ENCODE assay signal across 8 mouse cellular contexts in genomic region chr14:100558378-100558777, GRCm38 (mm10).
DNase-seq lines count a peak whose midpoint lies in the region; ATAC-seq and TF ChIP-seq lines count a peak whose summit lies in the region.

No protein-coding gene starts in this region.

- no peaks in the 10 kb centered on the region for H3K36me3 ChIP-seq in lung, embryonic 16.5 days (ENCODE audit: control insufficient read depth, insufficient read depth, low read length)
- no peaks in the 10 kb centered on the region for H3K36me3 ChIP-seq in embryonic facial prominence, embryonic 14.5 days (ENCODE audit: control insufficient read depth, insufficient read depth, low read length)
- H3K36me3 ChIP-seq in heart, embryonic 15.5 days, result no peaks in the 10 kb centered on the region
- H3K36me3 ChIP-seq in limb, embryonic 11.5 days (ENCODE audit: control insufficient read depth, insufficient read depth, low read length), result no peaks in the 10 kb centered on the region

- H3K27me3 ChIP-seq in lung, embryonic 16.5 days (ENCODE audit: control insufficient read depth, insufficient read depth, low read depth, low read length), result no peaks in the 10 kb centered on the region
- H3K27me3 ChIP-seq in embryonic facial prominence, embryonic 14.5 days (replicated peaks; ENCODE audit: control insufficient read depth, insufficient read depth, low read length), result no peaks in the 10 kb centered on the region
- H3K27me3 ChIP-seq in heart, embryonic 15.5 days, result no peaks in the 10 kb centered on the region
- H3K27me3 ChIP-seq in limb, embryonic 11.5 days (ENCODE audit: control insufficient read depth, insufficient read depth, low read length), result no peaks in the 10 kb centered on the region

- peak; percentile 71 for ATAC-seq in lung, embryonic 16.5 days (ENCODE audit: low read depth)
- ATAC-seq in embryonic facial prominence, embryonic 14.5 days (ENCODE audit: low read depth), result peak; percentile 84
- no peak for ATAC-seq in heart, embryonic 15.5 days (replicated peaks; ENCODE audit: insufficient number of reproducible peaks, insufficient read depth, low FRiP score, low read depth)
- peak; percentile 75; the same call in 1 of the 2 replicates for ATAC-seq in limb, embryonic 11.5 days (ENCODE audit: insufficient number of reproducible peaks, low FRiP score, low TSS enrichment, low read depth)

- H3K9me3 ChIP-seq in lung, embryonic 16.5 days (ENCODE audit: control insufficient read depth, low read length), result no peaks in the 10 kb centered on the region
- no peaks in the 10 kb centered on the region for H3K9me3 ChIP-seq in embryonic facial prominence, embryonic 14.5 days (ENCODE audit: control insufficient read depth, low read length)
- H3K9me3 ChIP-seq in heart, embryonic 15.5 days (replicated peaks), result no peaks in the 10 kb centered on the region
- H3K9me3 ChIP-seq in limb, embryonic 11.5 days (ENCODE audit: control insufficient read depth, low read length), result no peaks in the 10 kb centered on the region

- WGBS in lung, embryonic 16.5 days, result 2% methylated on average over 4 of the region's 4 CpGs
- 10% methylated on average over 4 of the region's 4 CpGs for WGBS in lung, adult 2 months
- WGBS in embryonic facial prominence, embryonic 14.5 days, result 2% methylated on average over 4 of the region's 4 CpGs
- 7% methylated on average over 4 of the region's 4 CpGs for WGBS in heart, embryonic 15.5 days
- WGBS in limb, embryonic 11.5 days, result 14% methylated on average over 4 of the region's 4 CpGs

- TF ChIP-seq POLR2A in lung, adult 2 months (IDR thresholded peaks at IDR 0.05; ENCODE audit: borderline replicate concordance, extremely low read depth, low read depth, low read length), result no peak

- H3K4me1 ChIP-seq in lung, embryonic 16.5 days (replicated peaks; ENCODE audit: control insufficient read depth, insufficient read depth, low read length), result 0 out of 2 replicates have a peak, but pooled peaks cover 4% of the 10 kb centered on the region
- no peaks in the 10 kb centered on the region for H3K4me1 ChIP-seq in lung, adult 2 months (ENCODE audit: control insufficient read depth, insufficient read depth, low read length)
- H3K4me1 ChIP-seq in embryonic facial prominence, embryonic 14.5 days (ENCODE audit: control insufficient read depth, insufficient read depth, low read length), result 0 out of 2 replicates have a peak, but pooled peaks cover 11% of the 10 kb centered on the region
- peaks cover 8% of the 10 kb centered on the region for H3K4me1 ChIP-seq in heart, embryonic 15.5 days (replicated peaks)
- H3K4me1 ChIP-seq in limb, embryonic 11.5 days (ENCODE audit: control insufficient read depth, insufficient read depth, low read length), result no peaks in the 10 kb centered on the region

- H3K27ac ChIP-seq in lung, embryonic 16.5 days (ENCODE audit: low read length), result no peak overlapping the region
- H3K27ac ChIP-seq in embryonic facial prominence, embryonic 14.5 days (replicated peaks; ENCODE audit: low read depth, low read length), result no peak overlapping the region
- no peak overlapping the region for H3K27ac ChIP-seq in heart, embryonic 15.5 days
- no peak overlapping the region for H3K27ac ChIP-seq in limb, embryonic 11.5 days (replicated peaks; ENCODE audit: low read depth, low read length)

- peak overlapping the region; percentile 34; the same call in 1 of the 2 replicates for H3K4me2 ChIP-seq in lung, embryonic 16.5 days (ENCODE audit: low read depth, low read length)
- 0 out of 2 replicates have a peak overlapping the region, but pooled peaks have one; percentile 4 for H3K4me2 ChIP-seq in embryonic facial prominence, embryonic 14.5 days (ENCODE audit: low read depth, low read length)
- H3K4me2 ChIP-seq in heart, embryonic 15.5 days, result peak overlapping the region; percentile 43
- no peak overlapping the region for H3K4me2 ChIP-seq in limb, embryonic 11.5 days (ENCODE audit: low read depth, severe bottlenecking)

- H3K4me3 ChIP-seq in lung, embryonic 16.5 days (ENCODE audit: low read length), result no peak overlapping the region
- H3K4me3 ChIP-seq in lung, adult 2 months (replicated peaks; ENCODE audit: extremely low read depth, low read depth, low read length), result no peak overlapping the region
- no peak overlapping the region for H3K4me3 ChIP-seq in embryonic facial prominence, embryonic 14.5 days (ENCODE audit: low read depth, low read length)
- no peak overlapping the region for H3K4me3 ChIP-seq in heart, embryonic 15.5 days
- H3K4me3 ChIP-seq in limb, embryonic 11.5 days (ENCODE audit: low read depth, low read length), result no peak overlapping the region

- no peak for DNase-seq in lung, adult 2 months
- DNase-seq in embryonic facial prominence, embryonic 14.5 days (ENCODE audit: low spot score), result peak; percentile 81
- DNase-seq in limb, embryonic 11.5 days (ENCODE audit: low spot score), result peak; percentile 79
- peak; percentile 25 for DNase-seq in retina, embryonic 14.5 days (ENCODE audit: low spot score)
- no peak for DNase-seq in spleen, postnatal 14 days (ENCODE audit: low spot score in 2 of 2)
- no peak for DNase-seq in right cerebral cortex, adult 2 months (ENCODE audit: low spot score in 2 of 2)

- no peak for TF ChIP-seq CTCF in lung, adult 2 months (IDR thresholded peaks at IDR 0.05; ENCODE audit: insufficient read depth, low read length)

- no peak overlapping the region; the same call in 1 of the 2 replicates for H3K9ac ChIP-seq in lung, embryonic 16.5 days (ENCODE audit: low read length)
- no peak overlapping the region for H3K9ac ChIP-seq in embryonic facial prominence, embryonic 14.5 days (ENCODE audit: low read depth, low read length)
- H3K9ac ChIP-seq in heart, embryonic 15.5 days, result no peak overlapping the region
- H3K9ac ChIP-seq in limb, embryonic 11.5 days (ENCODE audit: low read length), result no peak overlapping the region

Comparison
In these comparisons a context has a peak if more than half of its experiments do, and no peak if none do; other contexts are left out.
1. DNase-seq: peak in embryonic facial prominence, embryonic 14.5 days (single experiment), limb, embryonic 11.5 days (single experiment) and retina, embryonic 14.5 days (single experiment); none in lung, adult 2 months (single experiment), spleen, postnatal 14 days (0 of 2) and right cerebral cortex, adult 2 months (0 of 2).